Mouse (Mus musculus): ENCODE results near the gene Glp2r. TPM values are rescaled to one million over a fixed set of nuclear protein-coding genes. Genes with fewer than 3 reads are reported as not detected.

The Glp2r gene
- total and polyA plus RNA-seq, 2 experiments: under 0.01 TPM; not detected in 1

DNA sequence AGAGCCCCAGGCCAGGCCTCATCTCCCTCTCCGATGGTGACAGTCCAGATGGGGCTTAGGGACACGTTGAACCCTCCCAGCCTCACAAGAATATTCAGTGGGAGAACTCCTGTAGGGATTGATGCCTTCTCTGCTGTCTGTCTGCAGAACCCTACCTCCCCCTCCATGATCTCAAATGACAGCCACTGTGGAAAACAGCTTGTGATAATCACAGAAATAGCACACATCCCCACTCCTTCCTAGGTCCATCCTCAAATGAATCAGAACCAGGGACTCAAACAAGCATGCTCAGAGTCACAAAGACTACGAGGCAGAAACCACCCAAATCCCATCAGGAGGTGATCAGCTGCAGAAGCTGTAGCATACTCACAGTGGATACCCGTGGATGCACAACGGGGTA lies 104.8 kb downstream of the Glp2r start:
- DNase-seq (ENCODE audit: extremely low read depth, low read depth, low spot score): no peak
- H3K9ac ChIP-seq (ENCODE audit: low read depth, low read length): no peak overlapping the region
- H3K4me3 ChIP-seq (ENCODE audit: insufficient read depth, low read depth, low read length): no peak overlapping the region
- no peaks in the 10 kb centered on the region for H3K36me3 ChIP-seq (ENCODE audit: control insufficient read depth, insufficient read depth, low read length)
- H3K27ac ChIP-seq (replicated peaks; ENCODE audit: insufficient read depth, low read depth, low read length): no peak overlapping the region
- TF ChIP-seq CTCF (IDR thresholded peaks at IDR 0.05; ENCODE audit: low read depth, low read length) (no peak), POLR2A (IDR thresholded peaks at IDR 0.05; ENCODE audit: extremely low read depth, insufficient read depth, low read length) (no peak)
- no peaks in the 10 kb centered on the region for H3K27me3 ChIP-seq (ENCODE audit: control insufficient read depth, insufficient read depth, low read length)
- no peaks in the 10 kb centered on the region for H3K79me2 ChIP-seq (ENCODE audit: control insufficient read depth, insufficient read depth, low read length)
- 86% methylated on average over 5 of the region's 5 CpGs for WGBS
- H3K4me1 ChIP-seq (ENCODE audit: control insufficient read depth, insufficient read depth, low read length): no peaks in the 10 kb centered on the region

- Histone ChIP-seq H3K27ac (replicated peaks; ENCODE audit: insufficient read depth, low read depth, low read length) (no peak overlapping the region), H3K36me3 (ENCODE audit: control insufficient read depth, insufficient read depth, low read length) (no peaks in the 10 kb centered on the region), H3K27me3 (ENCODE audit: control insufficient read depth, insufficient read depth, low read length) (no peaks in the 10 kb centered on the region), H3K79me2 (ENCODE audit: control insufficient read depth, insufficient read depth, low read length) (no peaks in the 10 kb centered on the region), H3K4me3 (ENCODE audit: insufficient read depth, low read depth, low read length) (no peak overlapping the region), H3K4me1 (ENCODE audit: control insufficient read depth, insufficient read depth, low read length) (no peaks in the 10 kb centered on the region), H3K9ac (ENCODE audit: low read depth, low read length) (no peak overlapping the region)
- no peak for DNase-seq (ENCODE audit: extremely low read depth, low read depth, low spot score)
- TF ChIP-seq CTCF (IDR thresholded peaks at IDR 0.05; ENCODE audit: low read depth, low read length): no peak
- no peak for TF ChIP-seq POLR2A (IDR thresholded peaks at IDR 0.05; ENCODE audit: extremely low read depth, insufficient read depth, low read length)
- WGBS: 92% methylated on average over 6 of the region's 6 CpGs
Observed at GRCm38 (mm10) chr11:67664918-67665317, 106.0 kb downstream of the Glp2r start.

DNA sequence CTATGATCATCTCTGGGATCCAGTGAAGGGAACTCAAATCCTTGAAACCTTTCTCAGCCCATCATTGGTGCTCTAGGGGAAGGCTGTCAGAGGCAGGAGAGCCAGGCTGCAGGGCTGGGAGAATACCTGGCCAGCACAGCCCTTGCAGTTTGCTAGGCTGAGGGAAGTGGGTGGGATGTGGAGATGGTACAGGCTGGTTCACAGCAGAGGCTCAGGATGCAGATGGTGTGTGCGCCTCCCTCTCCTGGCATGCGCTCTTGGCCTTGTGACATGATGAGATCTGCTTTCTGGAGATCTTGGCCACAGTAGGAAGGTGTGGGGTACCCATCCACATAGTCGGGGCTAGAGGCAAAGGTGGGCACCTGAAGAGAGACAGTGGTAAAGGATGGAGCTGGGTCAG lies 106.7 kb downstream of the Glp2r start:
- no peaks in the 10 kb centered on the region for H3K79me2 ChIP-seq (ENCODE audit: control insufficient read depth, insufficient read depth, low read length)
- TF ChIP-seq CTCF (IDR thresholded peaks at IDR 0.05; ENCODE audit: low read depth, low read length) (no peak), POLR2A (IDR thresholded peaks at IDR 0.05; ENCODE audit: extremely low read depth, insufficient read depth, low read length) (no peak)
- DNase-seq (ENCODE audit: extremely low read depth, low read depth, low spot score): no peak
- 96% methylated on average over 3 of the region's 3 CpGs for WGBS
- no peaks in the 10 kb centered on the region for H3K4me1 ChIP-seq (ENCODE audit: control insufficient read depth, insufficient read depth, low read length)
- H3K4me3 ChIP-seq (ENCODE audit: insufficient read depth, low read depth, low read length): no peak overlapping the region
- no peak overlapping the region for H3K9ac ChIP-seq (ENCODE audit: low read depth, low read length)
- H3K27ac ChIP-seq (replicated peaks; ENCODE audit: insufficient read depth, low read depth, low read length): no peak overlapping the region
- H3K36me3 ChIP-seq (ENCODE audit: control insufficient read depth, insufficient read depth, low read length): no peaks in the 10 kb centered on the region
- H3K27me3 ChIP-seq (ENCODE audit: control insufficient read depth, insufficient read depth, low read length): no peaks in the 10 kb centered on the region

GRCm38 (mm10) chr11:67663437-67663836 lies 107.5 kb downstream of the Glp2r start:
- Histone ChIP-seq H3K4me1 (ENCODE audit: control insufficient read depth, insufficient read depth, low read length) (no peaks in the 10 kb centered on the region), H3K36me3 (ENCODE audit: control insufficient read depth, insufficient read depth, low read length) (no peaks in the 10 kb centered on the region), H3K9ac (ENCODE audit: low read depth, low read length) (no peak overlapping the region), H3K4me3 (ENCODE audit: insufficient read depth, low read depth, low read length) (no peak overlapping the region), H3K27ac (replicated peaks; ENCODE audit: insufficient read depth, low read depth, low read length) (no peak overlapping the region), H3K79me2 (ENCODE audit: control insufficient read depth, insufficient read depth, low read length) (no peaks in the 10 kb centered on the region), H3K27me3 (ENCODE audit: control insufficient read depth, insufficient read depth, low read length) (no peaks in the 10 kb centered on the region)
- WGBS: 94% methylated on average over 4 of the region's 4 CpGs
- DNase-seq (ENCODE audit: extremely low read depth, low read depth, low spot score): no peak
- TF ChIP-seq POLR2A (IDR thresholded peaks at IDR 0.05; ENCODE audit: extremely low read depth, insufficient read depth, low read length): no peak
- TF ChIP-seq CTCF (IDR thresholded peaks at IDR 0.05; ENCODE audit: low read depth, low read length): no peak

DNA sequence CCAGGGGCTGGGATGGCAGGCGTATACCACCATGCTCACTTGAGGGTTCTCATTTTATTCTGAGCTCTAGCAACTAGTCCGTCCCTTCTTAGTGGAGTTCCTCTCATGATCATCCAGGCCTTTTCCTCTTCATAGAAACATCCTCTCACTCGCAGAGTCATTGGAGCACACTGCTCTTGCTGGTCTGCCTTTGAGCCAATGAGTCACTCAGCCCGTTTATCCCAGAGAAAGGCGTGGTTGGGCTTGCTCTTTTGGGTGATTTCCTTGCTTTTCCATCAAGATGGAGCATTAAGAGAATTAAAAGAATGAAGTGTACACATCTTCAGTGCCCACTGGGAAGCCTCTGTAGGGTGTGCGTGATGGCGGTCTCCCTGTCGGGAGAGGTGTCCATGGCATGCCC lies 109.5 kb downstream of the Glp2r start:
- H3K4me3 ChIP-seq (ENCODE audit: insufficient read depth, low read depth, low read length): no peak overlapping the region
- DNase-seq (ENCODE audit: extremely low read depth, low read depth, low spot score): no peak
- no peaks in the 10 kb centered on the region for H3K36me3 ChIP-seq (ENCODE audit: control insufficient read depth, insufficient read depth, low read length)
- TF ChIP-seq POLR2A (IDR thresholded peaks at IDR 0.05; ENCODE audit: extremely low read depth, insufficient read depth, low read length): no peak
- no peak for TF ChIP-seq CTCF (IDR thresholded peaks at IDR 0.05; ENCODE audit: low read depth, low read length)
- no peaks in the 10 kb centered on the region for H3K27me3 ChIP-seq (ENCODE audit: control insufficient read depth, insufficient read depth, low read length)
- H3K4me1 ChIP-seq (ENCODE audit: control insufficient read depth, insufficient read depth, low read length): no peaks in the 10 kb centered on the region
- no peaks in the 10 kb centered on the region for H3K79me2 ChIP-seq (ENCODE audit: control insufficient read depth, insufficient read depth, low read length)
- H3K9ac ChIP-seq (ENCODE audit: low read depth, low read length): no peak overlapping the region
- no peak overlapping the region for H3K27ac ChIP-seq (replicated peaks; ENCODE audit: insufficient read depth, low read depth, low read length)
- 90% methylated on average over 8 of the region's 8 CpGs for WGBS

DNA sequence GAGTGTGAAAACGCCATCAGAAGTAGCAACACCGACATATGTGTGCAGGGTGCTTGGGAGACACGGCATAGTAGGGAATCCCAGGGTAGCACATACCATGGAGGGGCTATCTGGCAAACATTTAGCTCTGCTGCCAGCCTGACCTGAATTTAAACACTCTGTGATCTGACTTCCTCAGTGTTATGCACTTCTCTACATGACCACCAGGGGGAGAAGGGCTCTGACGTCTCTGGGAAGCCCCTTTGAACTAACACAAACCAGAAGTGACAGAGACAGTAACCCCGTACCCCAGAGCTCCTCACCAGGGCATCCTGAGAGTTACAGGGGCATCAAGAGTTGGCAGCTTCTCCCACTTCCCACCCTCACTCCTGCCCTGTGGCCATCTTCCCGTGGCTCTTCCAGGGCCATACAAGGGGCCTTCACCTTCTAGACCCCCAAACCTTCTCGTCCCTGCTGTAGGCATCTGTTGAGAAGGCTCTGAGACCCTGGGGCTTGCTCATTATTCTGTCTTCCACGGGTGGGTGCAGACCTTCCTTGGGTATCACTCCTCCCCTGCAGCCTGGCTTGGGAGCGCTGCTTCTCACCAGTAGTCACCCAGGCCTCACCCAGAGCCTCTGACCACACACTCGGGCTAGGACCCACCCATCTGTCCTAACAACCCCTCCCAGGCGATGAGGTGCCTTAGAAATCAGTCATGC lies 113.1 kb downstream of the Glp2r start:
- H3K36me3 ChIP-seq (ENCODE audit: control insufficient read depth, insufficient read depth, low read length): no peaks in the 10 kb centered on the region

More for the DNA sequence above, 113.1 kb downstream of the Glp2r start:
- no peaks in the 10 kb centered on the region for H3K27me3 ChIP-seq (ENCODE audit: control insufficient read depth, insufficient read depth, low read length)
- H3K4me3 ChIP-seq (ENCODE audit: insufficient read depth, low read depth, low read length): no peak overlapping the region
- no peak overlapping the region for H3K27ac ChIP-seq (replicated peaks; ENCODE audit: insufficient read depth, low read depth, low read length)
- H3K4me1 ChIP-seq (ENCODE audit: control insufficient read depth, insufficient read depth, low read length): no peaks in the 10 kb centered on the region
- TF ChIP-seq CTCF (IDR thresholded peaks at IDR 0.05; ENCODE audit: low read depth, low read length) (peak; percentile 66), POLR2A (IDR thresholded peaks at IDR 0.05; ENCODE audit: extremely low read depth, insufficient read depth, low read length) (no peak)
- H3K79me2 ChIP-seq (ENCODE audit: control insufficient read depth, insufficient read depth, low read length): no peaks in the 10 kb centered on the region
- DNase-seq (ENCODE audit: extremely low read depth, low read depth, low spot score): no peak
- no peak overlapping the region for H3K9ac ChIP-seq (ENCODE audit: low read depth, low read length)
- 46% methylated on average over 11 of the region's 11 CpGs for WGBS
